ENCODE assay signal across 32 mouse cellular contexts in genomic region chr12:111207641-111208040, GRCm38 (mm10). TPM values are rescaled to one million over a fixed set of nuclear protein-coding genes. Genes with fewer than 3 reads are reported as not detected.
"Had no signal": no experiment of that assay in that cellular context is flagged by ENCODE, and none has a peak within 500 bp of the region (broad histone marks: within the 10 kb centered on the region; RNA-seq: fewer than 3 reads in every experiment).

No protein-coding gene starts in this region.

- H3K27me3 ChIP-seq: embryonic facial prominence, embryonic 12.5 days; embryonic facial prominence, embryonic 13.5 days; embryonic facial prominence, embryonic 15.5 days; forebrain, embryonic 12.5 days; forebrain, embryonic 13.5 days; forebrain, embryonic 15.5 days had no signal

- H3K4me3 ChIP-seq: embryonic facial prominence, embryonic 10.5 days; embryonic facial prominence, embryonic 12.5 days; embryonic facial prominence, embryonic 13.5 days; embryonic facial prominence, embryonic 15.5 days; erythroblast, embryonic 14.5 days; forebrain, embryonic 10.5 days; forebrain, embryonic 12.5 days; forebrain, embryonic 13.5 days; forebrain, embryonic 15.5 days; gastrocnemius, adult 2 months; heart, adult 2 months had no signal

- H3K27ac ChIP-seq: embryonic facial prominence, embryonic 10.5 days; embryonic facial prominence, embryonic 12.5 days; embryonic facial prominence, embryonic 13.5 days; embryonic facial prominence, embryonic 15.5 days; forebrain, embryonic 10.5 days; forebrain, embryonic 12.5 days; forebrain, embryonic 13.5 days; forebrain, embryonic 15.5 days; gastrocnemius, adult 2 months; heart, adult 2 months had no signal

- H3K9ac ChIP-seq: embryonic facial prominence, embryonic 12.5 days; embryonic facial prominence, embryonic 13.5 days; embryonic facial prominence, embryonic 15.5 days; forebrain, embryonic 12.5 days; forebrain, embryonic 13.5 days; forebrain, embryonic 15.5 days; forebrain, postnatal 0 days had no signal

- H3K36me3 ChIP-seq: embryonic facial prominence, embryonic 12.5 days; embryonic facial prominence, embryonic 13.5 days; embryonic facial prominence, embryonic 15.5 days; forebrain, embryonic 10.5 days; forebrain, embryonic 12.5 days; forebrain, embryonic 15.5 days had no signal

- DNase-seq: cerebellum, adult 9-11 months; embryo, embryonic 11 days; forebrain, postnatal 0 days; gastrocnemius, adult 2 months; gastrocnemius, postnatal 10 days; gastrocnemius, postnatal 14 days; gastrocnemius, postnatal 25 days; gastrocnemius, postnatal 36 days; heart, adult 11 months; heart, adult 18-20 months; heart, adult 2 months had no signal

- H3K9me3 ChIP-seq: embryonic facial prominence, embryonic 10.5 days; embryonic facial prominence, embryonic 12.5 days; embryonic facial prominence, embryonic 13.5 days; embryonic facial prominence, embryonic 15.5 days; forebrain, embryonic 10.5 days; forebrain, embryonic 12.5 days; forebrain, embryonic 13.5 days; forebrain, embryonic 15.5 days had no signal

RNA-seq across cellular contexts. Expression of gene 4930595D18Rik, which starts 23.4 kb away (rescaled TPM):
- total RNA-seq: gastrocnemius, adult 18-20 months; gastrocnemius, adult 8-10 months; gastrocnemius, postnatal 14 days; gastrocnemius, postnatal 25 days; gastrocnemius, postnatal 36 days; granulocyte monocyte progenitor cell, adult 5-6 weeks; heart, adult 18-20 months; heart, adult 2 months; heart, adult 8-10 months had no signal
- polyA plus RNA-seq: cortical plate, adult 2 months; embryonic facial prominence, embryonic 10.5 days; embryonic facial prominence, embryonic 11.5 days; embryonic facial prominence, embryonic 12.5 days; embryonic facial prominence, embryonic 13.5 days; embryonic facial prominence, embryonic 14.5 days; embryonic facial prominence, embryonic 15.5 days; erythroblast, embryonic 14.5 days; forebrain, embryonic 10.5 days; forebrain, embryonic 11.5 days; forebrain, embryonic 12.5 days; forebrain, embryonic 14.5 days; forebrain, embryonic 15.5 days; forebrain, embryonic 16.5 days; forebrain, postnatal 0 days; frontal cortex, adult 2 months; gonadal fat pad, adult 2 months; heart, adult 2 months had no signal
